Mouse (Mus musculus) gastrocnemius, adult 2 months (tissue): ENCODE results near the gene Zc3h12a. TPM values are rescaled to one million over a fixed set of nuclear protein-coding genes. Genes with fewer than 3 reads are reported as not detected.
A peak's percentile ranks its signal among the peaks of the same experiment; 100 is the strongest.

Experiments
- DNase-seq: peaks from one replicate; pipeline ENCODE4 v3.0.0; 2022
- H3K27ac ChIP-seq: fragments of 200-600 bp; 2 replicates; pipeline ENCODE4 v1.8.1; 2022; ENCODE audit warnings: mild to moderate bottlenecking
- H3K4me3 ChIP-seq: fragments of 200-600 bp; 2 replicates; pipeline ENCODE4 v1.8.1; 2022; ENCODE audit warnings: mild to moderate bottlenecking, moderate library complexity
- CTCF ChIP-seq: fragments of 200-600 bp; IDR thresholded peaks from 2 replicates; pipeline ENCODE4 v1.8.1; 2022; ENCODE audit warnings: antibody characterized with exemption, mild to moderate bottlenecking, moderate library complexity
- intact Hi-C: fragments of 180-260 bp; cut with DNase I; formaldehyde crosslinking; loops from one replicate; pipeline ENCODE4 v1.15.1; 2025
- total RNA-seq, 2 experiments: library from RNA; stranded (reverse); gene quantifications; 2 replicates each; pipeline ENCODE4 v1.2.3; 2021

Zc3h12a gene
- total RNA-seq, 2 experiments from 2014 or later = 2.6 TPM

DNA sequence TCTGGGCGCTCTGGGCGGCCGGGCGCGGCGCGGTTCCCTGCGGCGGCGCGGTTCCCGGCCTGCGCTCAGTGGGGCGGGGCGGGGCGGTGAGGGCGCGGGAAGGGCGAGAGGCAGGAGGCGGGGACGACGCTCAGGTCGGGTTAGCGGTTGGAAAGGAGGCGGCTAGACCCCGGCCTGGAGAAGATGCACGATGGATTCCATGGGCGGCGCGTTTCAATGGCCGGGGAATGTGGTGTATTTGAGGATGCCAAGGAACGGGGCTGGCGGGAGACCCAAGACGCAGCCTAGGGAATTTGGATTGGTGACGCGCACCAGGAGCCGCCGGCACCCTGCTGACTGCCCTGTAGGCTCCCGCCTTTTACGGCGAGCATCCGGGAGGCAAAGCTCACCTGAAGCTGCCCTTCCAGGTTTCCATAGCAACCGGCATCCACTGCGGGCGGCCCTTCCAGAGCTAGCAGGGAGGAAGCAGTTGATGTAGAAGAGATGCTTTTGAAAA lies 42.2 kb downstream of the Zc3h12a start:
- H3K27ac ChIP-seq = peak overlapping the region; percentile 98
- DNase-seq = peak; percentile 88
- intact Hi-C loops = loop anchor here (2.0 to 10.0 kb wide), 2 partner anchors 19 to 231 kb away; partner anchors contain the start of genes 1110065P20Rik, Snip1 and Yrdc
- peak overlapping the region; percentile 88 for H3K4me3 ChIP-seq
- TF ChIP-seq CTCF = no peak

DNA sequence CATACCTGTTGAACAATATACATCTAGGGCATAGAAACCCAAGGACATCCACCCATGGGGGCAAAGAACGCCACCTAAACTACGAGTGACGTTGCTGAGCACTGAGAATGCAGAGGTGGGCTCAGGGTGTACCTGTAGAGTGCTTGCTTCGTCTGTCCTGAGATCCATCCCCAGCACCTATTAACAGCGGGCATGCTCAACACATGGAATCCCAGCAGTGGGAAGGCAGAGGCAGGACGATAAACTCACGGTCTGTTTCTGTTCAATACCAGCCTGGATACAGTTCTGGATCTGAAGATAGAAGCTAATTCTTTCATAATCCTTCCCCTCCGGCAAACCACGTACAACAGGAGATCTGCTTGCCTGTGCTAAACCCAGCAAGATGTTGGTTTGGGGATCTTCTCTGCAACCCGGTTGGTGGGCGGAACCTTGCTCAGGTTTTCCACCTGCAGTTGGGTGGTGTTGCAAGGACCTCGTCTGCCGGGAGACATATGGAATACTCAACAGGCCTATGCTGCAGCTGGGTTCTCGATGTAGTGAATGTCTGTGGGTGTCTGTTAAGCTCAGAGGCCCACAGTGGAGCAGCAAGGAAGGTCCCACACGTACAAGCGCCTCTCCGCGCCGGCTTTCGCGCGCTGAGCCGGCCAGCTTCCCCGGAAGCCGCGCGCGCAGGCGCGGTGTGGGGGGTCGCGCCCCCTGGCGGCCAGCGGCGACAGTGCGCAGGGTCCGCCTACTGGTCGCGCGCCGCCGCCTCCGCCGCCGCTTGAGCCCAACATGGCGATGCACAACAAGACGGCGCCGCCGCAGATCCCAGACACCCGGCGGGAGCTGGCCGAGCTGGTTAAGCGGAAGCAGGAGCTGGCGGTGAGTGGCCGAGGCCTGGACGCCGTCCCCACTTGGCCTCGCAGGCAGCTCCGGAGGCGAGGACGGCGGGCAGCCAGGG lies 43.0 kb downstream of the Zc3h12a start, which contains the start of gene Meaf6:
Gene Meaf6, plus strand, starts transcription at position 732 of the 943 bp plus-strand sequence.
- peak; percentile 97; the same call in 1 of the 2 replicates for TF ChIP-seq CTCF
- DNase-seq = peak; percentile 93
- intact Hi-C loops = loop anchor here (2.0 to 10.0 kb wide), 2 partner anchors 18 to 230 kb away; partner anchors contain the start of genes 1110065P20Rik, Snip1 and Yrdc
- Histone ChIP-seq H3K4me3 (peak within 1 kb of the TSS; percentile 88), H3K27ac (peak within 1 kb of the TSS; percentile 98)

DNA sequence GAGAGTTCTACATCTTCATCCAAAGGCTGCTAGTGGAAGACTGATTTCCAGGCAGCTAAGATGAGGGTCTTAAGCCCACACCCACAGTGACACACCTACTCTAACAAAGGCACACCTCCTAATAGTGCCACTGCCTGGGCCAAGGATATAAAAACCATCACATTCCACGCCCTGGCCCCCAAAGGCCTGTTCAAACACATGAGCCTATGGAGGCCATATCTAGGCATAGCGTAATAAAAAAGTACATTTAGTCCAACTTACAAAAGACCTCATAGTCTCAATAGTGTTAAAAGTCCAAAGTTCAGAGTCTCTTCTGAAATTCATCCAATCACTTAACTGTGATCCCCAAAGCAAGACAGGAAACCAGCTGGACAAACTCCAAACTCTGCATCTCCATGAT lies 48.9 kb downstream of the Zc3h12a start:
- intact Hi-C loops = no loop called here
- TF ChIP-seq CTCF = no peak
- DNase-seq = no peak
- H3K4me3 ChIP-seq = no peak overlapping the region
- no peak overlapping the region for H3K27ac ChIP-seq

DNA sequence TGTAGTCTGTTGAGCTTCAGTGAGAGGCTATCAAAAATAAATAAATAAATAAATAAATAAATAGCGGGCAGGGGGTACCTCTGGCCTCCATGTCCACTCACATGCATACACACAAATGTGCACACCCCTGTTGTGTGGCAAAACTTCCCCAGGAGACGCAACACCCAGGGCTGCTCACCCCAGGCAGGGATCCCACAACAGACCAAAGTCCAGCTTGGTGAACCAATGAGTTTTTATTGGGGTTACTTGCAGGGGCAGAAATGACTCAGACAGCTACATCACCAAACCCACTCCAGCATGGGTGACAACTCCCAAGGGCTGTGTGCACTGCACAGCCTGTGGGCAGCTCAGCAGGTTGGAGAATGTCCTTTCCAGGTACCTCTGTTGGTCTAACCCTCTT lies 49.9 kb downstream of the Zc3h12a start:
- H3K27ac ChIP-seq = no peak overlapping the region
- no peak for TF ChIP-seq CTCF
- intact Hi-C loops = no loop called here
- no peak for DNase-seq
- H3K4me3 ChIP-seq = no peak overlapping the region

Other genes starting within 250 kb of the Zc3h12a start
- not detected for gene Epha10, start 246.9 kb downstream of the Zc3h12a start, total RNA-seq
- 1 to 10 TPM; 8.6 to 9.4 TPM for gene 9930104L06Rik, start 190.8 kb downstream of the Zc3h12a start, total RNA-seq
- under 1 TPM; 0.28 to 0.38 TPM for gene Cdca8, start 188.5 kb downstream of the Zc3h12a start, total RNA-seq
- under 1 TPM; 0.26 to 0.59 TPM for gene Rspo1, start 141.4 kb downstream of the Zc3h12a start, total RNA-seq
- 10 to 100 TPM; 29.3 to 31.9 TPM for gene Gnl2, start 111.3 kb downstream of the Zc3h12a start, total RNA-seq
- gene Dnali1, start 62.1 kb downstream of the Zc3h12a start, total RNA-seq = not detected
- gene Snip1, start 61.2 kb downstream of the Zc3h12a start, total RNA-seq = 1 to 10 TPM; 4.5 to 6.1 TPM
- gene Meaf6, start 42.7 kb downstream of the Zc3h12a start, total RNA-seq = 10 to 100 TPM; 12.0 to 13.5 TPM